Mouse (Mus musculus) megakaryocyte, embryonic 14.5 days (primary cell): Measurements from ENCODE around the gene Ppox.

ENCODE experiments used
- FLI1 ChIP-seq: IDR thresholded peaks from 2 replicates; pipeline ENCODE4 v1.6.1; 2012; ENCODE audit warnings: low read length, inconsistent platforms, mixed read lengths
- GATA1 ChIP-seq: IDR thresholded peaks from 3 replicates; pipeline ENCODE4 v1.6.1; 2012; ENCODE audit warnings: mixed read lengths, low read length, inconsistent platforms, borderline replicate concordance

- TF ChIP-seq GATA1 (no peak), FLI1 (no peak)
Measured at GRCm38 (mm10) chr1:171229750-171230149, 51.2 kb downstream of the Ppox start.
